Mouse (Mus musculus): ENCODE data around the gene Arhgef3. TPM values are rescaled to one million over a fixed set of nuclear protein-coding genes. Genes with fewer than 3 reads are reported as not detected.

Arhgef3 gene
- polyA plus RNA-seq, 1 experiment from 2014 or later, result 6.6 TPM

DNA sequence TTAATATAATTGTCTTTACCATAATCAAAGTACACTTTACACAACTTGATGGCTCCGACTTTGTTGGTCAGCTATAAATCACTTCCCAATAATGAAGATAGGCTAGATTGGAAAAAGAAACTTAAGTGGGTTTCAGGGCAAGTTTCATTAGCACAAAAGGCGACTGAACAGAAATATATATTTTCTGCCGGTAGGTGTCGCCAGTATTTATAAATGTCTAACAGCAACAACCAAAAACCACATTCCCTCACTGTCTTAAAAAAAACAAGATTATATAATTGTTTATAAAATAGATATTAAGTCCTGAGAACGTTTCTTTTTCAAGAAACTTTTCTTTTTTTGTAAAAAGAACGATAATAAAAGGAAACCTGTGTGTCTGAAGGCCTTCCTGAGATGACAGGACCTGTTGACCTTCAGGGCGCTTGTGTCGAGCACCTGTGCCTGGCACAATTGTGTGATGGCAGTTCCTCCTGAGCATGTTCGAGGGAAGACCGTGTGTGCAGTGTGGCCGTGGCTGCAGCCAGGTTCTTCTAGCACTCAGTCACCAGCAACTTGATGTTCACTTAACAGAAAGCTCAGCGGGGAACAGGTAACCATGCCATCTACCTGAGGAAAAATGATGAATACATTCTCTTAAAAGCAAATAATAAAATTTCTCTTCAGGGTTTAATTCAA, 223.5 kb downstream of the Arhgef3 start:
- Histone ChIP-seq H3K4me2 (no peak overlapping the region), H3K27ac (replicated peaks) (no peak overlapping the region)

DNA sequence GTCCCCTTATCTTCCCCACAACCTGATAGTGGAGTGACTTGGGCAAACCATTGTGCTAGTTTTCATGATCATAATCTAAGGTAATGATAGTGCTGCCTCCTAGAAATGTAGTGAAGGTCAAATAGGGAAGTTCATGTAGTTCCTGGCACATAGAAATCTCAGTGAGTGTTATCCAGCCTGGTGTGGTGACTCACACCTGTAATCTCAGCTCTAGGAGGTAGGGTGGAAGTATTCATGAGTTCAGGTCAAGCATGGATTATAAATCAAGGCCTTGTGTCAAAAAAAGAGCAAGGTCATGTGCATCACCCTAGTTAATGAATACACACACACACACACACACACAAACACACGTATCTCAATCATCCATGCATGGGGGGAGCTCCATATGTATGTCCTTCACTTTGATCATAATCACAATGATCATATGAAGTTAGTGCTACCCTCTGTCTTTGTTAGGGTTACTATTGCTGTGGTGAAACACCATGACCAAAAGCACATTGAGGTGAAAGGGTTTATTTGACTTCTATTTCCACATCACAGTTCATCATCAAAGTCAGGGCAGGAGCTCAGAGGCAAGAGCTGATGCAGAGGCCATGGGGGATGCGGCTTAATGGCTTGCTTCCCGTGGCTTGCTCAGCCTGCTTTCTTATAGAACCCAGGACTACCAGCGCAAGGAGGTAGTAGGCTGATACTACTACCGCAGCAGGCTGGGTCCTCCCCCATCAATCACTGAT, 226.2 kb downstream of the Arhgef3 start:
- Histone ChIP-seq H3K9me3 (replicated peaks) (no peaks in the 10 kb centered on the region), H3K4me1 (replicated peaks) (peaks cover 39% of the 10 kb centered on the region), H3K27me3 (peaks cover 13% of the 10 kb centered on the region), H3K36me3 (replicated peaks) (0 out of 2 replicates have a peak, but pooled peaks cover 6% of the 10 kb centered on the region), H3K4me3 (replicated peaks) (no peak overlapping the region), H3K4me2 (no peak overlapping the region), H3K27ac (replicated peaks) (no peak overlapping the region; the same call in 1 of the 2 replicates), H3K9ac (no peak overlapping the region)
- 49% methylated on average over 5 of the region's 5 CpGs for WGBS (ENCODE audit: insufficient replicate concordance)
- ATAC-seq (ENCODE audit: insufficient read depth), result peak; percentile 29; the same call in 1 of the 2 replicates

More for the DNA sequence above, 223.5 kb downstream of the Arhgef3 start:
- H3K36me3 ChIP-seq (replicated peaks), result no peaks in the 10 kb centered on the region
- no peak overlapping the region for H3K9ac ChIP-seq
- no peak overlapping the region for H3K4me3 ChIP-seq (replicated peaks)
- ATAC-seq (ENCODE audit: insufficient read depth), result no peak
- peaks cover 24% of the 10 kb centered on the region for H3K27me3 ChIP-seq
- H3K4me1 ChIP-seq (replicated peaks), result peaks cover 38% of the 10 kb centered on the region
- WGBS (ENCODE audit: insufficient replicate concordance), result 28% methylated on average over 12 of the region's 12 CpGs
- H3K9me3 ChIP-seq (replicated peaks), result no peaks in the 10 kb centered on the region

- Histone ChIP-seq H3K9ac (no peak overlapping the region), H3K4me3 (replicated peaks) (no peak overlapping the region), H3K27ac (replicated peaks) (no peak overlapping the region; the same call in 1 of the 2 replicates), H3K27me3 (peaks cover 7% of the 10 kb centered on the region; the same call in 1 of the 2 replicates), H3K4me2 (no peak overlapping the region), H3K9me3 (replicated peaks) (no peaks in the 10 kb centered on the region), H3K36me3 (replicated peaks) (0 out of 2 replicates have a peak, but pooled peaks cover 6% of the 10 kb centered on the region), H3K4me1 (replicated peaks) (peaks cover 33% of the 10 kb centered on the region)
- no peak for ATAC-seq (ENCODE audit: insufficient read depth)
- WGBS (ENCODE audit: insufficient replicate concordance), result 36% methylated on average over 5 of the region's 5 CpGs
Measured at GRCm38 (mm10) chr14:27341486-27341885, 226.8 kb downstream of the Arhgef3 start.

DNA sequence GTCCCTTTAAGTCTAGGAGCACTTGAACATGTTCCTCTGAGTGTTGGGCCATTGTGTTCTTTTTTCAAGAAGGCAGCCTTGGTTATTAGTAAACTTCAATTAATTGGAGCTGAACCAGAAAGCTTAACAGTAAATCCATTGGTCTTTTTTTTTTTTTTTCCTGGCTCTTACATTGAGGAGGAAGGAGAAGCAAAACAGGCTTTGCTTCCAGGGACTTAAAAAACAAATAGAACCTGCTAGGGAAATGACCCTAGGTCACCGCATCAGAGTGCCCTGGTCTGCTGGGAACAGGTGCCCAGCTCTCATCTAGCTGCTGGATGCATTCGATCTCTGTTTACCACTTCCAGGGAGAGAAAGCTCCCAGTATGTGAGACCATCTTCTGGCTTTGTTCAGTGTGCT, 227.8 kb downstream of the Arhgef3 start:
- ATAC-seq (ENCODE audit: insufficient read depth), result no peak

GRCm38 (mm10) chr14:27344250-27344990, 229.7 kb downstream of the Arhgef3 start:
- Histone ChIP-seq H3K4me1 (replicated peaks) (peaks cover 34% of the 10 kb centered on the region), H3K9me3 (replicated peaks) (no peaks in the 10 kb centered on the region), H3K27me3 (no peaks in the 10 kb centered on the region), H3K9ac (no peak overlapping the region), H3K4me3 (replicated peaks) (no peak overlapping the region), H3K36me3 (replicated peaks) (0 out of 2 replicates have a peak, but pooled peaks cover 6% of the 10 kb centered on the region), H3K27ac (replicated peaks) (no peak overlapping the region), H3K4me2 (no peak overlapping the region)
- 65% methylated on average over 4 of the region's 4 CpGs for WGBS (ENCODE audit: insufficient replicate concordance)
- ATAC-seq (ENCODE audit: insufficient read depth), result no peak

More for the DNA sequence above, 227.8 kb downstream of the Arhgef3 start:
- WGBS (ENCODE audit: insufficient replicate concordance), result 55% methylated on average over 2 of the region's 2 CpGs
- H3K27me3 ChIP-seq, result 0 out of 2 replicates have a peak, but pooled peaks cover 2% of the 10 kb centered on the region
- H3K9ac ChIP-seq, result no peak overlapping the region
- no peak overlapping the region for H3K4me2 ChIP-seq
- H3K4me3 ChIP-seq (replicated peaks), result no peak overlapping the region
- 0 out of 2 replicates have a peak, but pooled peaks cover 6% of the 10 kb centered on the region for H3K36me3 ChIP-seq (replicated peaks)
- H3K27ac ChIP-seq (replicated peaks), result no peak overlapping the region
- no peaks in the 10 kb centered on the region for H3K9me3 ChIP-seq (replicated peaks)
- H3K4me1 ChIP-seq (replicated peaks), result peaks cover 24% of the 10 kb centered on the region

DNA sequence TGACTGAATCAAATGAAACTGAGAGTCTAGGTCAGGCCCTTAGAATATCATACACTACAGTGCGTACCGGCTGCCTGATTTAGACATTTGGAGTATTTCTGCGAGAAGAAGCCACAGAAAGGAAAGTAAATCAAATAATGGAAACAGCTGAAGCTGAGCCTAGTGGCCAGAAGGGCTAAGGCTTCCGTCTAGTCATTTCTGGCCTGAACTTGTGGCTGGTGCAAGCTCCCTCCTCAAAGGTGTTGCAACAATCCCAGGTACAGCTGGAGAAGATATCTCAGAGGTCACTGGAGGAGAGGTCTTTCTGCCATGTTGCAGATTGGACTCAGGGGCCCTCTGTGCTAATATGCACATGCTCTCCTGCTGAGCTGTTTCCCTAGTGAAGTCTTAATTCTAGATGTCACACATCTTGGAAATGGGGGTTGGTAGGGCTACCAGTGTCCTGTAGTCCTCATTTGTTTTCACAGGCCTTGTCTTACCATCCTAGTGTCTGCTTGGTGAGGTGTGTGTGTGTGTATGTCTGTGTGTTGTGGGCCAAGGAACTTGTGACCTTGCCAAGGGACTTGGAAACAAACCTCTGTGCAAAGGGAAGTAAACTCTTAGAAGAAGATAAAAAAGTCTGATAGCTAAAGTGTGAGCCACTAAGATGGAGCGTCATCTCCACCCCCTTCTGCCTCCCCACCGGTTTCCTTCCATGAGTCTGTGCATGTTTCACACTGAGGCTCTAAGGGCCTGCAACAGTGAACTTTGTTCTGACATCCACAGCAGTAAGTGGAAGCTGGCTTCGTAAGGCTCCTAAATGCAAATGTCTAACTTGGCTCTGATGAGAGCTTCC, 230.6 kb downstream of the Arhgef3 start:
- Histone ChIP-seq H3K36me3 (replicated peaks) (0 out of 2 replicates have a peak, but pooled peaks cover 6% of the 10 kb centered on the region), H3K4me3 (replicated peaks) (no peak overlapping the region), H3K9ac (no peak overlapping the region), H3K27me3 (no peaks in the 10 kb centered on the region), H3K4me1 (replicated peaks) (peaks cover 42% of the 10 kb centered on the region), H3K9me3 (replicated peaks) (no peaks in the 10 kb centered on the region), H3K4me2 (no peak overlapping the region), H3K27ac (replicated peaks) (no peak overlapping the region)
- WGBS (ENCODE audit: insufficient replicate concordance), result 50% methylated on average over 7 of the region's 7 CpGs
- ATAC-seq (ENCODE audit: insufficient read depth), result no peak

DNA sequence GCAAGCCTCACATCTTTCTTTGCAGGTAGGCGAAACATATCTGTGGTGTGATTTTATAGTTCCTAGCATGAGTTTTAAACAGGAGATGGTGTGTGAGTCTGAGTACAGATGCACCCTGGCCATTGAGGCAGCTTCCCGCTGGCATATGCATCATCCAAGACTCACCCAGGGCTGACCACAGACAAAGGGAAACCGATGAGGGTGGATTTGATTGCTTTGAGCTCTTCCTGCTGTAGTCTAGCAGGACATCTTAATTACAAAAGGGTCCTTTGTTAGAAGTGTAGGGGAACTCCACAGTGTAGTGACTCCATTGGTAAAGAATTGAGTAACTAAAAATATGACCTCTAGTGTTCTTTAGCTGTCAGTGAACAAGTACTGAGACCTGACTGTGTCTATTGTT, 232.5 kb downstream of the Arhgef3 start:
- H3K27ac ChIP-seq (replicated peaks), result no peak overlapping the region
- H3K4me1 ChIP-seq (replicated peaks), result peaks cover 51% of the 10 kb centered on the region
- H3K9me3 ChIP-seq (replicated peaks), result no peaks in the 10 kb centered on the region
- no peak overlapping the region for H3K4me2 ChIP-seq
- ATAC-seq (ENCODE audit: insufficient read depth), result no peak
- H3K4me3 ChIP-seq (replicated peaks), result no peak overlapping the region
- H3K27me3 ChIP-seq, result no peaks in the 10 kb centered on the region
- no peak overlapping the region for H3K9ac ChIP-seq
- 47% methylated on average over 3 of the region's 3 CpGs for WGBS (ENCODE audit: insufficient replicate concordance)
- H3K36me3 ChIP-seq (replicated peaks), result 0 out of 2 replicates have a peak, but pooled peaks cover 6% of the 10 kb centered on the region

GRCm38 (mm10) chr14:27347666-27348065, 233.0 kb downstream of the Arhgef3 start:
- WGBS (ENCODE audit: insufficient replicate concordance), result 68% methylated on average over 5 of the region's 5 CpGs
- no peak overlapping the region for H3K27ac ChIP-seq (replicated peaks)

DNA sequence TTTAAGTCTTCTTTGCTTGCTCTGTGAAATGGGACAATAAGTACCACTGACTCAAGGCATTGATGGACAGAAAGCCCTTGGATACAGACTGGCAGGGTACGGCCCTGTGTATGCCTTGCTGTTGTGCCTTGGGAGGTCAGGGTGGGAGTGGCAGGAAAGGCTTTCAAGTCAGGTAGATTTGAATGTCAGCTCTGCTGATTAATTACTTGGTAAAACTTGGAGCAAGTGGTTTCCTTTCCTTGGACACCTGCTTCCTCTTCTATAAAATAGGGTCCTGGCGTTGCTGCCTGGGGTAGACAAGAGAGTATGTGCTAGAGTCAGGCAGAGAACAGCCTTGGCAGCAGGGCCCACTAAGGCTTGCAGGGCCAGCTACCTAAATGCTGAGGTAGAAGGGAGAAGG, 233.4 kb downstream of the Arhgef3 start:
- H3K36me3 ChIP-seq (replicated peaks), result 0 out of 2 replicates have a peak, but pooled peaks cover 6% of the 10 kb centered on the region
- no peak for ATAC-seq (ENCODE audit: insufficient read depth)
- 45% methylated on average over 2 of the region's 2 CpGs for WGBS (ENCODE audit: insufficient replicate concordance)
- H3K4me3 ChIP-seq (replicated peaks), result no peak overlapping the region
- peaks cover 58% of the 10 kb centered on the region for H3K4me1 ChIP-seq (replicated peaks)
- H3K9ac ChIP-seq, result no peak overlapping the region
- H3K4me2 ChIP-seq, result no peak overlapping the region
- H3K9me3 ChIP-seq (replicated peaks), result no peaks in the 10 kb centered on the region
- H3K27me3 ChIP-seq, result no peaks in the 10 kb centered on the region
- H3K27ac ChIP-seq (replicated peaks), result no peak overlapping the region

More at GRCm38 (mm10) chr14:27347666-27348065, 233.0 kb downstream of the Arhgef3 start:
- peaks cover 54% of the 10 kb centered on the region for H3K4me1 ChIP-seq (replicated peaks)
- H3K36me3 ChIP-seq (replicated peaks), result 0 out of 2 replicates have a peak, but pooled peaks cover 6% of the 10 kb centered on the region
- H3K9ac ChIP-seq, result no peak overlapping the region
- H3K9me3 ChIP-seq (replicated peaks), result no peaks in the 10 kb centered on the region
- no peak for ATAC-seq (ENCODE audit: insufficient read depth)
- H3K4me3 ChIP-seq (replicated peaks), result no peak overlapping the region
- H3K27me3 ChIP-seq, result no peaks in the 10 kb centered on the region
- no peak overlapping the region for H3K4me2 ChIP-seq

- Histone ChIP-seq H3K27ac (replicated peaks) (no peak overlapping the region), H3K4me1 (replicated peaks) (peaks cover 61% of the 10 kb centered on the region), H3K9me3 (replicated peaks) (no peaks in the 10 kb centered on the region), H3K27me3 (no peaks in the 10 kb centered on the region), H3K36me3 (replicated peaks) (0 out of 2 replicates have a peak, but pooled peaks cover 6% of the 10 kb centered on the region), H3K9ac (no peak overlapping the region), H3K4me2 (no peak overlapping the region), H3K4me3 (replicated peaks) (no peak overlapping the region)
- no peak for ATAC-seq (ENCODE audit: insufficient read depth)
- WGBS (ENCODE audit: insufficient replicate concordance), result 85% methylated on average over 4 of the region's 4 CpGs
Measured at GRCm38 (mm10) chr14:27348656-27349055, 234.0 kb downstream of the Arhgef3 start.

Measured in liver, embryonic 15.5 days (tissue).